Mouse (Mus musculus): Measurements from ENCODE around the gene Cpox.

DNA sequence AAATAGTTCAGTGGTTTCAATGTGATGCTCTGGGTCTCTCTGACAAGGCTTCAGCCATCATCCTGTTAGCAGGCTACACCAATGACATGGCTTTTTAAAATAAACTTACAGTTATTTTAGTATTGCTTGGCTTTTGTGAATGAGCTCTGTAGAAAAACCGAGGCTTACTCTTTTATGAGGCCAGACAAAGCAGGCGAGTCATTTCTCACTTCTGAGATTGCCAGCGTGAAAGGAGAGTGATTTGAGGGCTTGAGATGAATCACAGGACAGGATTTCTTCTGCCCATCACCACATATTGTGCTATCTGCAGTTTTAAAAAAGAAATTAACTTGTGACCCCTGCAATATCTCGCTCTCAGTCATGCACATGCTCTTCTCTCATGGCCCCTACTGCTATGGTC is 44.9 kb downstream of the Cpox start:
- TF ChIP-seq GATA1 (IDR thresholded peaks at IDR 0.05; ENCODE audit: borderline replicate concordance, low read length) (no peak), CTCF (IDR thresholded peaks at IDR 0.05; ENCODE audit: low read depth, low read length) (no peak), POLR2AphosphoS5 (IDR thresholded peaks at IDR 0.05; ENCODE audit: insufficient replicate concordance, low read depth, low read length) (no peak), TAL1 (conservative IDR thresholded peaks at IDR 0.05; ENCODE audit: low read depth, low read length) (no peak)
